8 mouse cellular contexts compared by ENCODE assay signal in genomic region chr12:91684101-91684839, GRCm38 (mm10).
DNase-seq lines count a peak whose midpoint lies in the region; ATAC-seq and TF ChIP-seq lines count a peak whose summit lies in the region.

No protein-coding gene starts in this region.

- H3K9ac ChIP-seq in hindbrain, embryonic 12.5 days, result 0 out of 2 replicates have a peak overlapping the region, but pooled peaks have one; percentile 10
- H3K9ac ChIP-seq in lung, embryonic 14.5 days, result peak overlapping the region; percentile 14

- peak; percentile 74 for ATAC-seq in hindbrain, embryonic 12.5 days (ENCODE audit: low FRiP score)
- ATAC-seq in lung, embryonic 14.5 days (ENCODE audit: insufficient read depth), result peak; percentile 59; the same call in 1 of the 2 replicates
- no peak for ATAC-seq in erythroid progenitor cell, adult 5-6 weeks (replicated peaks; ENCODE audit: low FRiP score, poor library complexity, severe bottlenecking)

- no peaks in the 10 kb centered on the region for H3K27me3 ChIP-seq in hindbrain, embryonic 12.5 days
- H3K27me3 ChIP-seq in lung, embryonic 14.5 days (ENCODE audit: insufficient read depth, low read length), result no peaks in the 10 kb centered on the region

- peaks cover 38% of the 10 kb centered on the region for H3K4me1 ChIP-seq in hindbrain, embryonic 12.5 days
- H3K4me1 ChIP-seq in lung, embryonic 14.5 days (ENCODE audit: insufficient read depth), result peaks cover 12% of the 10 kb centered on the region

- peak; percentile 25 to 60 for DNase-seq in layer of hippocampus, postnatal 14 days (ENCODE audit: low spot score in 2 of 2)
- DNase-seq in layer of hippocampus, adult 18-20 months (ENCODE audit: low spot score in 2 of 2), result no peak
- peak; percentile 9 to 16 for DNase-seq in cerebellum, postnatal 36 days
- peak; percentile 64 for DNase-seq in lung, embryonic 14.5 days
- peak; percentile 27 for DNase-seq in retina, postnatal 7 days (ENCODE audit: low read depth, low spot score)
- DNase-seq in layer of hippocampus, postnatal 36 days, result no peak

- H3K27ac ChIP-seq in hindbrain, embryonic 12.5 days, result peak overlapping the region; percentile 78
- peak overlapping the region; percentile 20 for H3K27ac ChIP-seq in lung, embryonic 14.5 days (ENCODE audit: low read depth)

- no peaks in the 10 kb centered on the region for H3K9me3 ChIP-seq in hindbrain, embryonic 12.5 days (replicated peaks)
- no peaks in the 10 kb centered on the region for H3K9me3 ChIP-seq in lung, embryonic 14.5 days (ENCODE audit: low read depth, low read length)

- 20% methylated on average over 15 of the region's 15 CpGs for WGBS in hindbrain, embryonic 12.5 days
- WGBS in lung, embryonic 14.5 days, result 14% methylated on average over 15 of the region's 15 CpGs

- H3K4me2 ChIP-seq in hindbrain, embryonic 12.5 days (replicated peaks), result peak overlapping the region; percentile 50
- H3K4me2 ChIP-seq in lung, embryonic 14.5 days, result peak overlapping the region; percentile 61

- TF ChIP-seq CTCF in lung, embryonic 14.5 days (IDR thresholded peaks at IDR 0.05; ENCODE audit: low read depth), result no peak

- H3K4me3 ChIP-seq in hindbrain, embryonic 12.5 days, result peak overlapping the region; percentile 11; the same call in 1 of the 2 replicates
- peak overlapping the region; percentile 6 for H3K4me3 ChIP-seq in lung, embryonic 14.5 days (ENCODE audit: low read depth, low read length)

- no peaks in the 10 kb centered on the region for H3K36me3 ChIP-seq in hindbrain, embryonic 12.5 days
- H3K36me3 ChIP-seq in lung, embryonic 14.5 days (ENCODE audit: insufficient read depth), result no peaks in the 10 kb centered on the region

Comparison
In these comparisons a context has a peak if more than half of its experiments do, and no peak if none do; other contexts are left out.
1. DNase-seq: peak in layer of hippocampus, postnatal 14 days (2 of 2), cerebellum, postnatal 36 days (2 of 2), lung, embryonic 14.5 days (single experiment) and retina, postnatal 7 days (single experiment); none in layer of hippocampus, adult 18-20 months (0 of 2) and layer of hippocampus, postnatal 36 days (0 of 2).